ENCODE assay signal across 7 mouse cellular contexts in the genomic region with DNA sequence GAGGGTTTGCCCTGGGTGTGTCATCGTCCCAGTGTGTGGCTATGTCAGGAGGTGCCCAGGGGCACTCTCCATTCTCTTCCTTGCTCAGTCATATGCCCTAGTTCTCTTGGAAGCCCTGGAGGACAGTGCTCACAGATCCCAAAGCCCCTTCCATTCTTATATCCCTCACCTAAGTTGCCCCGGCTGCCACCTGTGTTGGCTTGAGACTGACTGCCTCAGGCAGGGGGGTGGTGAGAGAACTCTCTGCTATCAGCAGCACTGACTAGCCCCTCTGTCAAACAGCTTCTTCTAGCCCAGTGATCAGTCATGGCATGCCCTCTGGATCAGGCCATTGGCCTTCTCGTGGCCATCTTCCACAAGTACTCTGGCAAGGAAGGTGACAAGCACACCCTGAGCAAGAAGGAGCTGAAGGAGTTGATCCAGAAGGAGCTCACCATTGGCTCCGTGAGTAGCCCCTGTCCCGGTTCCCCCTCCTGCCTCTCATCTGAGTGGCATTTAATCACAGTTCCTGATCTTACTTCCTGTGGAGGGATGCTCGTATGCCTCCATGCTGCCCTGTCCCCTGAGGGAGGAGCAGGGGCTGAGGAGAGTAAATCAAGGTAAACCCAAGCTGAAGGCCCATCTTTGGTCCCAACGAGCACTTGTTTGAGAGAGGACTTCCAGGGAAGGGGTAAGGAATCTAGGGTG. TPM values are rescaled to one million over a fixed set of nuclear protein-coding genes. Genes with fewer than 3 reads are reported as not detected.
DNase-seq lines count a peak whose midpoint lies in the region; ATAC-seq lines count a peak whose summit lies in the region.

No protein-coding gene starts in this region.

- peak; percentile 55 for DNase-seq in 3T3-L1 (ENCODE audit: low read depth, low spot score)
- DNase-seq in 416B (ENCODE audit: low read depth): peak; percentile 50
- no peak for DNase-seq in liver, embryonic 13.5 days
- no peak for DNase-seq in adrenal gland, postnatal 25 days
- no peak for DNase-seq in gastrocnemius, postnatal 14 days

- intact Hi-C loops in gastrocnemius, postnatal 14 days (cut with DNase I; ENCODE audit: low total_unique reads): no loop called here

- WGBS in forebrain, embryonic 15.5 days: 72% methylated on average over 7 of the region's 7 CpGs
- 35% methylated on average over 7 of the region's 7 CpGs for WGBS in liver, embryonic 13.5 days (ENCODE audit: insufficient replicate concordance)

- no peaks in the 10 kb centered on the region for H3K36me3 ChIP-seq in forebrain, embryonic 15.5 days
- no peaks in the 10 kb centered on the region for H3K36me3 ChIP-seq in liver, embryonic 13.5 days

- no peaks in the 10 kb centered on the region for H3K9me3 ChIP-seq in forebrain, embryonic 15.5 days
- no peaks in the 10 kb centered on the region for H3K9me3 ChIP-seq in liver, embryonic 13.5 days (replicated peaks)

- H3K27me3 ChIP-seq in forebrain, embryonic 15.5 days: no peaks in the 10 kb centered on the region
- peaks cover 11% of the 10 kb centered on the region; the same call in 1 of the 2 replicates for H3K27me3 ChIP-seq in liver, embryonic 13.5 days

- H3K4me1 ChIP-seq in forebrain, embryonic 15.5 days: peaks cover 5% of the 10 kb centered on the region
- H3K4me1 ChIP-seq in liver, embryonic 13.5 days (replicated peaks): peaks cover 8% of the 10 kb centered on the region

- no peak overlapping the region for H3K4me3 ChIP-seq in forebrain, embryonic 15.5 days
- H3K4me3 ChIP-seq in liver, embryonic 13.5 days (replicated peaks): peak overlapping the region; percentile 25; the same call in 1 of the 2 replicates

- ATAC-seq in forebrain, embryonic 15.5 days (replicated peaks): no peak
- ATAC-seq in liver, embryonic 13.5 days (ENCODE audit: low read depth): no peak
- no peak for ATAC-seq in erythroblast, adult 5-6 weeks (replicated peaks; ENCODE audit: low FRiP score, poor library complexity, severe bottlenecking)

- H3K4me2 ChIP-seq in forebrain, embryonic 15.5 days (replicated peaks): peak overlapping the region; percentile 44
- peak overlapping the region; percentile 52; the same call in 1 of the 2 replicates for H3K4me2 ChIP-seq in liver, embryonic 13.5 days

- H3K27ac ChIP-seq in forebrain, embryonic 15.5 days (replicated peaks): no peak overlapping the region
- no peak overlapping the region for H3K27ac ChIP-seq in liver, embryonic 13.5 days

- H3K9ac ChIP-seq in forebrain, embryonic 15.5 days (replicated peaks): no peak overlapping the region
- no peak overlapping the region for H3K9ac ChIP-seq in liver, embryonic 13.5 days

RNA-seq across cellular contexts. Expression of gene S100a6, which starts 0.9 kb away (rescaled TPM):
- 12.8 and 18.5 TPM in 2 replicates for polyA plus RNA-seq in forebrain, embryonic 15.5 days (2015; fragmentation: Nextera tagmentation; extraction: Ambion mirVana)
- 6.1 and 7.2 TPM in 2 replicates for polyA plus RNA-seq in liver, embryonic 13.5 days (2015; fragmentation: Nextera tagmentation; extraction: Ambion mirVana)
- total RNA-seq in adrenal gland, postnatal 25 days (2021): 14.2 and 31.3 TPM in 2 replicates
- total RNA-seq in gastrocnemius, postnatal 14 days (2021): 10 to 100 TPM; 69.9 to 95.9 TPM
- total RNA-seq in erythroblast, adult 5-6 weeks (2015; ENCODE audit: low replicate concordance): 246 and 247 TPM in 2 replicates
- total RNA-seq in erythroblast, adult 5-6 weeks (2017; ENCODE audit: low replicate concordance): 99.2 and 118 TPM in 2 replicates

RNA-seq across cellular contexts. Expression of gene S100a5, which starts 5.3 kb away (rescaled TPM):
- polyA plus RNA-seq in forebrain, embryonic 15.5 days (2015; fragmentation: Nextera tagmentation; extraction: Ambion mirVana): not detected in 2 replicates
- polyA plus RNA-seq in liver, embryonic 13.5 days (2015; fragmentation: Nextera tagmentation; extraction: Ambion mirVana): not detected in 2 replicates
- not detected in 2 replicates for total RNA-seq in adrenal gland, postnatal 25 days (2021)
- not detected for total RNA-seq in gastrocnemius, postnatal 14 days (2021)
- total RNA-seq in erythroblast, adult 5-6 weeks (2015; ENCODE audit: low replicate concordance): not detected in 2 replicates
- not detected in 2 replicates for total RNA-seq in erythroblast, adult 5-6 weeks (2017; ENCODE audit: low replicate concordance)

RNA-seq across cellular contexts. Expression of gene S100a4, which starts 10.0 kb away (rescaled TPM):
- 0.56 and 0.65 TPM in 2 replicates for polyA plus RNA-seq in forebrain, embryonic 15.5 days (2015; fragmentation: Nextera tagmentation; extraction: Ambion mirVana)
- polyA plus RNA-seq in liver, embryonic 13.5 days (2015; fragmentation: Nextera tagmentation; extraction: Ambion mirVana): 0.58 and 0.59 TPM in 2 replicates
- total RNA-seq in adrenal gland, postnatal 25 days (2021): 7.3 and 11.2 TPM in 2 replicates
- 10 to 100 TPM; 11.1 to 16.5 TPM for total RNA-seq in gastrocnemius, postnatal 14 days (2021)
- total RNA-seq in erythroblast, adult 5-6 weeks (2015; ENCODE audit: low replicate concordance): 64.0 and 136 TPM in 2 replicates
- 89.5 and 104 TPM in 2 replicates for total RNA-seq in erythroblast, adult 5-6 weeks (2017; ENCODE audit: low replicate concordance)

RNA-seq across cellular contexts. Expression of gene Gm42674, which starts 11.9 kb away (rescaled TPM):
- not detected in 2 replicates for polyA plus RNA-seq in forebrain, embryonic 15.5 days (2015; fragmentation: Nextera tagmentation; extraction: Ambion mirVana)
- not detected in 2 replicates for polyA plus RNA-seq in liver, embryonic 13.5 days (2015; fragmentation: Nextera tagmentation; extraction: Ambion mirVana)
- not detected in 2 replicates for total RNA-seq in adrenal gland, postnatal 25 days (2021)
- total RNA-seq in gastrocnemius, postnatal 14 days (2021): not detected
- total RNA-seq in erythroblast, adult 5-6 weeks (2015; ENCODE audit: low replicate concordance): not detected in 2 replicates
- total RNA-seq in erythroblast, adult 5-6 weeks (2017; ENCODE audit: low replicate concordance): not detected in 2 replicates

RNA-seq across cellular contexts. Expression of gene S100a2, which starts 23.6 kb away (rescaled TPM):
- not detected in 2 replicates for polyA plus RNA-seq in forebrain, embryonic 15.5 days (2015; fragmentation: Nextera tagmentation; extraction: Ambion mirVana)
- polyA plus RNA-seq in liver, embryonic 13.5 days (2015; fragmentation: Nextera tagmentation; extraction: Ambion mirVana): not detected in 2 replicates
- not detected in 2 replicates for total RNA-seq in adrenal gland, postnatal 25 days (2021)
- total RNA-seq in gastrocnemius, postnatal 14 days (2021): not detected
- total RNA-seq in erythroblast, adult 5-6 weeks (2015; ENCODE audit: low replicate concordance): not detected in 2 replicates
- not detected in 2 replicates for total RNA-seq in erythroblast, adult 5-6 weeks (2017; ENCODE audit: low replicate concordance)

Comparison
In these comparisons a context has a peak if more than half of its experiments do, and no peak if none do; other contexts are left out.
1. DNase-seq: peak in 3T3-L1 (single experiment) and 416B (single experiment); none in liver, embryonic 13.5 days (single experiment), adrenal gland, postnatal 25 days (single experiment) and gastrocnemius, postnatal 14 days (single experiment).